Mouse (Mus musculus) heart, adult 2 months (tissue): ENCODE data around the gene Adcy2.

ENCODE experiments used
- CTCF ChIP-seq: fragments of 200-600 bp; IDR thresholded peaks from 2 replicates; pipeline ENCODE4 v1.8.1; 2022; ENCODE audit warnings: antibody characterized with exemption, mild to moderate bottlenecking, moderate library complexity
- EP300 ChIP-seq: fragments of 200-500 bp; IDR thresholded peaks from 2 replicates; pipeline ENCODE4 v1.6.1; 2011; ENCODE audit warnings: low read depth, low read length, control low read depth; ENCODE audit not compliant: insufficient read depth
- POLR2A ChIP-seq: fragments of 200-500 bp; IDR thresholded peaks from 2 replicates; pipeline ENCODE4 v1.6.1; 2011; ENCODE audit warnings: mild to moderate bottlenecking, low read depth, low read length, control low read depth; ENCODE audit not compliant: insufficient read depth

DNA sequence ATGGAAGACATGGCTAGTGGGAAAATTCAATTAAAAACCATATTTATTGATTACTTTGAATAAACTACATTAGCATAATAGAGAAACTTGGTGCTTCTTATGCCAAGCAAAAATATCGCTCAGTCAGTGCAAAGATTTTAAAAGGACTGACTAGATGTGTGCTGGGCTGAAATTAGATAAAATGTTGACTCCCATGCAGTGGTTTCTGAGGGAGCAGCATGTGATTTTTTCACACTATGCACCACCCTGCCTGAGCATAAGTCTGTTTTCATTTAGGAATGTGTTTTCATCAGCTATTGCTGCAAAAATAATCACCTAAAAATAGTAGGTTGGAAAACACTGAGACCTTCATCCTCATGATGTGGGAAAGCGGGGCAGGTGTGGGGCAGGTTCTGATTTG, 250.0 kb downstream of the Adcy2 start:
- TF ChIP-seq CTCF (no peak), POLR2A (no peak), EP300 (no peak)
